ENCODE assay signal across 15 mouse cellular contexts in genomic region chr12:69517616-69518015, GRCm38 (mm10).
"Had no signal": no experiment of that assay in that cellular context is flagged by ENCODE, and none has a peak within 500 bp of the region (broad histone marks: within the 10 kb centered on the region; RNA-seq: fewer than 3 reads in every experiment).

No protein-coding gene starts in this region.

- DNase-seq: retina, postnatal 1 day; right cerebral cortex, adult 18-20 months; right cerebral cortex, postnatal 14 days; right cerebral cortex, postnatal 25 days; right cerebral cortex, postnatal 4 days; spleen, adult 18-20 months; thymus, adult 18-20 months; thymus, postnatal 14 days; thymus, postnatal 25 days; thymus, postnatal 36 days; thymus, postnatal 4 days had no signal

- H3K27me3 ChIP-seq: neural tube, embryonic 13.5 days; neural tube, embryonic 15.5 days; stomach, embryonic 15.5 days had no signal

- H3K36me3 ChIP-seq: neural tube, embryonic 13.5 days; neural tube, embryonic 15.5 days; stomach, embryonic 15.5 days had no signal

- H3K4me1 ChIP-seq: neural tube, embryonic 13.5 days; neural tube, embryonic 15.5 days had no signal

- H3K9ac ChIP-seq: neural tube, embryonic 13.5 days; neural tube, embryonic 15.5 days; stomach, embryonic 15.5 days had no signal

- H3K4me2 ChIP-seq: neural tube, embryonic 13.5 days; neural tube, embryonic 15.5 days; stomach, embryonic 15.5 days had no signal

- H3K4me3 ChIP-seq: neural tube, embryonic 13.5 days; neural tube, embryonic 15.5 days; stomach, embryonic 15.5 days had no signal

- H3K9me3 ChIP-seq: neural tube, embryonic 13.5 days; neural tube, embryonic 15.5 days; stomach, embryonic 15.5 days had no signal

- H3K27ac ChIP-seq: neural tube, embryonic 13.5 days; neural tube, embryonic 15.5 days; stomach, embryonic 15.5 days; stomach, postnatal 0 days had no signal
